Mouse (Mus musculus): ENCODE results near the gene Capns2.

Gene Capns2

DNA sequence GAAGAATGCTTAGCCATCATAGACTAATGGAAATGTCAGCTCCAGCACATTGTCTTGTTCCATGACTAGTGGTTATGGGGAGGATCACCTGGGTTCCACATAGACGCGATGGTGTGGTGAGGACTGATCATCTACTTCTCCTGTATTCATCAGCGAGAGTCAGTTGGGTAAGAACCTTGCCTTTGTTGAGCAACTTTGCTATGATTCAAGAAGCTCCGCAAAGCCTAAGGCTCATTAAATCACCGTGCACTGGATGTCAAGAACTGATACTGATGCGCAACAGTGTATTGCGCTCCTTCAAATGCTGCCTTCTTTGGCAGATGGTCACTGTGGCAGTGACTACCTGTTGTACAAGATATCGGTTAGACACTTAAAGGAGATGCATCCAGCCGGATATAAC, 5.3 kb downstream of the Capns2 start:
- DNase-seq (ENCODE audit: low spot score), result no peak

GRCm38 (mm10) chr8:92908448-92908847, 7.2 kb downstream of the Capns2 start:
- no peak for DNase-seq (ENCODE audit: low spot score)

- DNase-seq (ENCODE audit: low spot score), result no peak
Observed at GRCm38 (mm10) chr8:92911477-92911876, 10.3 kb downstream of the Capns2 start.

DNA sequence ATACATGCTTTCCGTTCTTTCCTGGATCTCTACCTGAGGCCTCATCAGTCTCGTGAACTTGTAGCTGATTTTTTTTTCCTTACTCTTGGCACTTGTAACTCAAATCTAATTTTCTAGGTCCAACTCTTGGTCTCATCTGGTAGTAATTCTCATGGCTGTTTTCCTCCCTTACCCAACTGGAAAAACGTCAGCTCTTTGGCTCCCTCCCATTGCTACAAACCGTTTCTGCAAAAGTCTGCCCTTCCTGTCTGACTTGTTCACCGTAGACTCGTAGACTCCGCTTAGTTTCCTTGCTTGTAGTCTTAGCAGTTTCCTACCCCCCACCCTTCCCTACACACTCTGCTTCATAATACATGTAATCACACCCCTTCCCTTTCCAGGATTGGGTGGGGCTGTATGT, 12.2 kb downstream of the Capns2 start:
- no peak for DNase-seq (ENCODE audit: low spot score)

- no peak for DNase-seq (ENCODE audit: low spot score)
Observed at GRCm38 (mm10) chr8:92916082-92916481, 14.9 kb downstream of the Capns2 start.

DNA sequence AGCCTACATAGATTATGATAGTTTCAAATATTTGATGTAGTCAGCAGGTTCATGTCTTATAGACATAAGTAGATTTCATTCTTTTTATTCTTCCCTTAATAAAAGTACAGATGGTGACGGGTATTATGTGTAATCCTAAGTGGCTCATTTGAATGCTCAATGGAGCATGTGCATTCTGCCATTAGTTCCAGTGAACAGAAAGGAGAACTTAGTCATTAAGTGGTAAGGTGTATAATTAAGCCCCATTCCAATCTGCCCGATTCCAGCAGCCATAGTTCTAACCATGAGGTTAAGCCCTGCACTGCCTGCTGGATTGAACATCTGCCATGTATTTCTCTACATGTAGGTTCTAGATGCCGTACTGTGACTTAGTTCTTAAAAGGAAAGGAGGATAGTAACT, 20.6 kb downstream of the Capns2 start:
- no peak for DNase-seq (ENCODE audit: low spot score)

DNA sequence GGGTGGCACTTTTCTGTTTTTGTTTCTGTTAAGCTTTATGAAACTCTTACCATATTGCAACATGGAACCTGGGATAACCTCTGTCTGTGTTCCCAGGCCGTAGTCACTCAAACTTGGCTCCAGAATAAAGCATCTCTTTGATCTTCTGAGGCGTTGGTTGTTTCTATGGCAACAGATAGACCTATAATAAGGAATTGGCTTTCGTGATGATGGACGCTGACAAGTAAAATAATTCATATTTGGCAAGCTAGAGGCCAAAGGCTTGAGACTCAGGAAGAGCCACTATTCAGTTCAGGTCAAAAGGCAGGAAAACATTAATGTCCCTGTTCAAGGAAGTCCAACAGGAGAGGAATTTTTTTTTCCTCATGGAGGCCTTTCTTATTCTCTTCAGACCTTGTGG, 27.8 kb downstream of the Capns2 start:
- no peak for DNase-seq (ENCODE audit: low spot score)

GRCm38 (mm10) chr8:92938056-92938455, 36.8 kb downstream of the Capns2 start:
- no peak for DNase-seq (ENCODE audit: low spot score)

DNA sequence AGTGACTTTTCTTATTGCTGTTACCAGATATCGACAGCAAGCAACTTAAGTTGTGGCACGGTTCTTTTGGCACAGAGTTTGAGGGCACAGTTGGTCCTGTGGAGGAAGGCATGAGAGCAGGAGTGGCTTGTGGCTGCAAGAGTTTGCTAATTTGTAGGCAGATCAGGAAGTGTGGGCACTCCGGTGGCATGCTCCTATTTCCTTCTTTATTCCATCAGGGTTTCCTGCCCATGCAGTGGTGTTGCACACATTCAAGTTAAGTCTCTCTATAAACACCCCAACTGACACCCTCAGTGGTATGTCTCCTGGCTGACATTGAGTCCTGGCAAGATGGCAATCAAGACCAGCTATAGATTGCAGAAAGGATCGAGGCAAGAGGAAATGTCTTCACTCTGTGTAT, 47.9 kb downstream of the Capns2 start:
- no peak for DNase-seq (ENCODE audit: low spot score)

DNA sequence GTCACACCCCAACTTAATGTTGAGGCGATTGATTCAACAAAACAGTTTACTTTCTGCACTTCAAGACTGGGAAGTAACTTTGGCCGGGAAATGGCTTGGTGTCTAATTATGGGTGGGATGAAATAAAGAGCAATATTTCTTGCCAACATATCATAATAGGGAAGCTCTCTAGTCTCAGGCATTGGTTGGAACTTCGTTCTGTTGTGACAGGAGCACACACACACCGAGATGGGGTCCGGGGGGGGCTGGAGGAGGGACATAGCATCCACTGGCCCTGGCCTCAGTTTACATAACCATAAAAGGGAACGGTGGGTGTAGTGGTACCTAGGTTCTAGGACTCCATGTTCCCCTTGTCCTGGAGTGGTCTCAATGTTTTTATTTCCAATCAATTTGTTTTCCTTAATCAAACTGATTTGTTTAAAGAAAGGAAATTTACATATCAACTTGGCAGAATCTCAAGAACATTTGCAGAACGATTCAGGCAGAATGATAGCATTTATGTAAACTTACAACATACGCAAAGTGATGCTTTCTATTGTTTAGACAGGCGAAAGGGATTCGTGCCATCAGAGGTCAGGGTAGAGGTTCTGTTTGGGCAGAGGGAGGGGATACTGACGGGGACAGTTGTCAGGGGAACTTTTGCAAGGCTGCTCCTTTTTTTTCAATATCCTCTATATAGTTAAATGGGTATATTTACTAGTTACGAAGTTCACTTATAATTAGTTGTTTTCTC, 49.6 kb downstream of the Capns2 start:
- no peak for DNase-seq (ENCODE audit: low spot score)
